Mouse (Mus musculus): ENCODE data around the gene Aebp1. TPM values are rescaled to one million over a fixed set of nuclear protein-coding genes. Genes with fewer than 3 reads are reported as not detected.

The Aebp1 gene
- polyA plus RNA-seq, 1 experiment from 2014 or later: 37.6 TPM

GRCm38 (mm10) chr11:5892151-5892591, 30.4 kb downstream of the Aebp1 start:
- Histone ChIP-seq H3K27ac (ENCODE audit: low read depth) (no peak overlapping the region), H3K4me2 (ENCODE audit: low read length) (no peak overlapping the region), H3K36me3 (ENCODE audit: control insufficient read depth, insufficient read depth, low read length) (no peaks in the 10 kb centered on the region), H3K4me1 (replicated peaks; ENCODE audit: control insufficient read depth, insufficient read depth, low read length) (peaks cover 38% of the 10 kb centered on the region), H3K27me3 (replicated peaks; ENCODE audit: control insufficient read depth, insufficient read depth, low read length) (no peaks in the 10 kb centered on the region), H3K9me3 (ENCODE audit: control insufficient read depth, low read length) (no peaks in the 10 kb centered on the region), H3K9ac (ENCODE audit: low read length) (no peak overlapping the region), H3K4me3 (ENCODE audit: low read depth, low read length) (no peak overlapping the region)
- WGBS: 26% methylated on average over 8 of the region's 8 CpGs
- DNase-seq (ENCODE audit: low spot score) (no peak), ATAC-seq (replicated peaks; ENCODE audit: low FRiP score, low TSS enrichment, low read depth) (peak; percentile 37)

DNA sequence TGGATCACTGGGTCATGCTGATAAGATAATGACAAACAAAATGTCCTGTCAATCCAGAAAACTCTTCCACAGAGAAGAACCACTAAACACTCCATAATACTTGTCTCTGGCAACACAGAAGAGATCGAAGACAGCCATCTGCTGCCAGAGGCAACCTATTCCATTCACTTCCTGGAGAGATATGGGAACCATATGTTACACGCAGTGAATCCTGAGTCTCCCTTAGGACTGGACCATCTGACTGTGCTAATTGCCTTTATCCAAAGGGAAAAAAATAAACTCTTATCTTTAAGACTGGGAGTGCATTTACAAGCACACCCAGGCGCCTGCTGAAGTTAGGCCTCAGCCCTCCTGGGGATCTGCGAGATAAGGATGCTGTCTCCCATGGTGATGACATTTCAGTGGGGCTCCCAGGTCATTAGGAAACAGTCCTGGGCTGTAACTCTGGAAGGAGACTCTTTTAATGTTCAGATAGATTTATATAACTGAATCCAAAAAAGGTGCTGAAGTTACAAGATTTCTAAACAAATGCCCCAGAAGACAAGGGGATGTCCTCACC, 31.1 kb downstream of the Aebp1 start:
- H3K27me3 ChIP-seq (replicated peaks; ENCODE audit: control insufficient read depth, insufficient read depth, low read length): no peaks in the 10 kb centered on the region
- no peak overlapping the region for H3K4me3 ChIP-seq (ENCODE audit: low read depth, low read length)
- no peaks in the 10 kb centered on the region for H3K36me3 ChIP-seq (ENCODE audit: control insufficient read depth, insufficient read depth, low read length)
- WGBS: 32% methylated on average over 4 of the region's 4 CpGs
- H3K27ac ChIP-seq (ENCODE audit: low read depth): no peak overlapping the region; the same call in 1 of the 2 replicates
- H3K9ac ChIP-seq (ENCODE audit: low read length): no peak overlapping the region
- ATAC-seq (replicated peaks; ENCODE audit: low FRiP score, low TSS enrichment, low read depth) (no peak), DNase-seq (ENCODE audit: low spot score) (no peak)
- H3K9me3 ChIP-seq (ENCODE audit: control insufficient read depth, low read length): no peaks in the 10 kb centered on the region
- peaks cover 38% of the 10 kb centered on the region for H3K4me1 ChIP-seq (replicated peaks; ENCODE audit: control insufficient read depth, insufficient read depth, low read length)
- H3K4me2 ChIP-seq (ENCODE audit: low read length): no peak overlapping the region

GRCm38 (mm10) chr11:5893807-5894206, 32.1 kb downstream of the Aebp1 start:
- Histone ChIP-seq H3K36me3 (ENCODE audit: control insufficient read depth, insufficient read depth, low read length) (no peaks in the 10 kb centered on the region), H3K9ac (ENCODE audit: low read length) (no peak overlapping the region), H3K27ac (ENCODE audit: low read depth) (no peak overlapping the region), H3K27me3 (replicated peaks; ENCODE audit: control insufficient read depth, insufficient read depth, low read length) (no peaks in the 10 kb centered on the region; the same call in 1 of the 2 replicates), H3K9me3 (ENCODE audit: control insufficient read depth, low read length) (no peaks in the 10 kb centered on the region), H3K4me2 (ENCODE audit: low read length) (no peak overlapping the region), H3K4me1 (replicated peaks; ENCODE audit: control insufficient read depth, insufficient read depth, low read length) (peaks cover 39% of the 10 kb centered on the region), H3K4me3 (ENCODE audit: low read depth, low read length) (no peak overlapping the region)
- ATAC-seq (replicated peaks; ENCODE audit: low FRiP score, low TSS enrichment, low read depth) (no peak), DNase-seq (ENCODE audit: low spot score) (no peak)
- 75% methylated on average over 6 of the region's 6 CpGs for WGBS

GRCm38 (mm10) chr11:5897230-5897629, 35.5 kb downstream of the Aebp1 start:
- no peaks in the 10 kb centered on the region for H3K36me3 ChIP-seq (ENCODE audit: control insufficient read depth, insufficient read depth, low read length)
- H3K4me3 ChIP-seq (ENCODE audit: low read depth, low read length): no peak overlapping the region
- no peak overlapping the region for H3K27ac ChIP-seq (ENCODE audit: low read depth)
- no peak for DNase-seq (ENCODE audit: low spot score)
- 0 out of 2 replicates have a peak overlapping the region, but pooled peaks have one; percentile 7 for H3K9ac ChIP-seq (ENCODE audit: low read length)
- peaks cover 39% of the 10 kb centered on the region for H3K4me1 ChIP-seq (replicated peaks; ENCODE audit: control insufficient read depth, insufficient read depth, low read length)
- no peaks in the 10 kb centered on the region for H3K9me3 ChIP-seq (ENCODE audit: control insufficient read depth, low read length)
- peak overlapping the region; percentile 11; the same call in 1 of the 2 replicates for H3K4me2 ChIP-seq (ENCODE audit: low read length)
- 21% methylated on average over 16 of the region's 16 CpGs for WGBS
- no peaks in the 10 kb centered on the region; the same call in 1 of the 2 replicates for H3K27me3 ChIP-seq (replicated peaks; ENCODE audit: control insufficient read depth, insufficient read depth, low read length)
- ATAC-seq (replicated peaks; ENCODE audit: low FRiP score, low TSS enrichment, low read depth): no peak

DNA sequence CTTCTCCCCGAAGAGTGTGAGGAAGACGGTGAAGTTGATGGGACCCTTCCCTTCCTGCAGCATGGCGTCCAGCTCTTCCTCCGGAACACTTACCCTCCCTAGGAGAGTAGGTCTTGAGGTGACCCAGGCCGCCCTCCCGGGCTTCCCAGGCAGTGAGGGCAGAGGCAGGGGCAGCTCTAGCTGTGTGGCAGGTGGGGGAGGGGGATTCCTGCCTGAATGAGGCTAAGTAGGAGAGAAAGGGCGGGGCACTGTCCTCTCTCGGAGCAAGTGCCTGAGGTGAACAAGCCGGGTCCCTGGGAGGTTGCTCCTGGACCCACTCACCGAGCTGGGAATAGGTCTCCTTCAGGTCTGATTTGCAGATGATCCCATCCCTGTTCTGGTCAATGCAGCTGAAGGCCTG, 36.1 kb downstream of the Aebp1 start:
- Histone ChIP-seq H3K4me2 (ENCODE audit: low read length) (peak overlapping the region; percentile 11; the same call in 1 of the 2 replicates), H3K4me1 (replicated peaks; ENCODE audit: control insufficient read depth, insufficient read depth, low read length) (peaks cover 38% of the 10 kb centered on the region), H3K27me3 (replicated peaks; ENCODE audit: control insufficient read depth, insufficient read depth, low read length) (no peaks in the 10 kb centered on the region; the same call in 1 of the 2 replicates), H3K36me3 (ENCODE audit: control insufficient read depth, insufficient read depth, low read length) (no peaks in the 10 kb centered on the region), H3K9me3 (ENCODE audit: control insufficient read depth, low read length) (no peaks in the 10 kb centered on the region), H3K27ac (ENCODE audit: low read depth) (no peak overlapping the region), H3K9ac (ENCODE audit: low read length) (no peak overlapping the region), H3K4me3 (ENCODE audit: low read depth, low read length) (no peak overlapping the region)
- ATAC-seq (replicated peaks; ENCODE audit: low FRiP score, low TSS enrichment, low read depth): no peak
- no peak for DNase-seq (ENCODE audit: low spot score)
- WGBS: 24% methylated on average over 10 of the region's 10 CpGs

- no peak within 1 kb of the TSS for H3K9ac ChIP-seq (ENCODE audit: low read length)
- H3K4me2 ChIP-seq (ENCODE audit: low read length): peak within 1 kb of the TSS; percentile 11; the same call in 1 of the 2 replicates
- H3K27ac ChIP-seq (ENCODE audit: low read depth): no peak within 1 kb of the TSS
These were observed 36.8 kb downstream of the Aebp1 start, which contains the start of gene Myl7 for GRCm38 (mm10) chr11:5898531-5898930. Myl7 (minus strand) TSS chr11:5898782.

DNA sequence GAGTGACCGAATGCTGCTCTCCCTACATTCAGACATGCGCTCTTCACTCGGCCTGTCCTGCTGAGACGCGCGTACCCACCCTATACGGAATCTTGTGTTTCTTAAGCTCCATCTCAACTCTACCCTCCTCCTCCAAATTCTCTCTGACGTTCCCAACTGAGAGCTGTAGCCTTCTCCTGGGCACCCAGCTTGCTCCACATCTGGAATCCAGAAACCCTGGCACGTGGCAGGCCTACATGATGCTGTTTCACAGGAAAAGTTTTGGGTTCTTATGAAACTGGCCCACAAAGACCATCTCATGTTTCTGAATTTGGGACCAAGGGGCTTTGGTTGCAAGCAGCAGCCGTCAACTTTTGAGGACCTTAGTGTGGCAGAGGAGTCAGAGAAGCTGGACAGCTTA, 37.5 kb downstream of the Aebp1 start:
- H3K9me3 ChIP-seq (ENCODE audit: control insufficient read depth, low read length): no peaks in the 10 kb centered on the region
- H3K27ac ChIP-seq (ENCODE audit: low read depth): no peak overlapping the region
- H3K4me2 ChIP-seq (ENCODE audit: low read length): no peak overlapping the region
- 92% methylated on average over 10 of the region's 10 CpGs for WGBS
- no peak for ATAC-seq (replicated peaks; ENCODE audit: low FRiP score, low TSS enrichment, low read depth)
- no peaks in the 10 kb centered on the region; the same call in 1 of the 2 replicates for H3K27me3 ChIP-seq (replicated peaks; ENCODE audit: control insufficient read depth, insufficient read depth, low read length)
- H3K9ac ChIP-seq (ENCODE audit: low read length): no peak overlapping the region
- H3K36me3 ChIP-seq (ENCODE audit: control insufficient read depth, insufficient read depth, low read length): no peaks in the 10 kb centered on the region
- no peak for DNase-seq (ENCODE audit: low spot score)
- H3K4me1 ChIP-seq (replicated peaks; ENCODE audit: control insufficient read depth, insufficient read depth, low read length): peaks cover 30% of the 10 kb centered on the region
- no peak overlapping the region for H3K4me3 ChIP-seq (ENCODE audit: low read depth, low read length)

More at GRCm38 (mm10) chr11:5898531-5898930, 36.8 kb downstream of the Aebp1 start, which contains the start of gene Myl7:
- Histone ChIP-seq H3K27me3 (replicated peaks; ENCODE audit: control insufficient read depth, insufficient read depth, low read length) (no peaks in the 10 kb centered on the region; the same call in 1 of the 2 replicates), H3K9me3 (ENCODE audit: control insufficient read depth, low read length) (no peaks in the 10 kb centered on the region), H3K36me3 (ENCODE audit: control insufficient read depth, insufficient read depth, low read length) (no peaks in the 10 kb centered on the region), H3K4me1 (replicated peaks; ENCODE audit: control insufficient read depth, insufficient read depth, low read length) (peaks cover 32% of the 10 kb centered on the region), H3K4me3 (ENCODE audit: low read depth, low read length) (no peak within 1 kb of the TSS)
- DNase-seq (ENCODE audit: low spot score) (no peak), ATAC-seq (replicated peaks; ENCODE audit: low FRiP score, low TSS enrichment, low read depth) (no peak)
- 57% methylated on average over 5 of the region's 5 CpGs for WGBS

GRCm38 (mm10) chr11:5901320-5901719, 39.6 kb downstream of the Aebp1 start:
- DNase-seq (ENCODE audit: low spot score) (no peak), ATAC-seq (replicated peaks; ENCODE audit: low FRiP score, low TSS enrichment, low read depth) (no peak)
- peak overlapping the region; percentile 40 for H3K9ac ChIP-seq (ENCODE audit: low read length)
- H3K9me3 ChIP-seq (ENCODE audit: control insufficient read depth, low read length): no peaks in the 10 kb centered on the region
- H3K36me3 ChIP-seq (ENCODE audit: control insufficient read depth, insufficient read depth, low read length): no peaks in the 10 kb centered on the region
- no peaks in the 10 kb centered on the region; the same call in 1 of the 2 replicates for H3K27me3 ChIP-seq (replicated peaks; ENCODE audit: control insufficient read depth, insufficient read depth, low read length)
- peak overlapping the region; percentile 40 for H3K4me3 ChIP-seq (ENCODE audit: low read depth, low read length)
- H3K27ac ChIP-seq (ENCODE audit: low read depth): peak overlapping the region; percentile 14; the same call in 1 of the 2 replicates
- 20% methylated on average over 3 of the region's 3 CpGs for WGBS
- H3K4me2 ChIP-seq (ENCODE audit: low read length): peak overlapping the region; percentile 67
- H3K4me1 ChIP-seq (replicated peaks; ENCODE audit: control insufficient read depth, insufficient read depth, low read length): peaks cover 30% of the 10 kb centered on the region

- peak; percentile 75 for ATAC-seq (replicated peaks; ENCODE audit: low FRiP score, low TSS enrichment, low read depth)
- Histone ChIP-seq H3K36me3 (ENCODE audit: control insufficient read depth, insufficient read depth, low read length) (no peaks in the 10 kb centered on the region), H3K27me3 (replicated peaks; ENCODE audit: control insufficient read depth, insufficient read depth, low read length) (no peaks in the 10 kb centered on the region; the same call in 1 of the 2 replicates), H3K4me3 (ENCODE audit: low read depth, low read length) (peak overlapping the region; percentile 40), H3K4me1 (replicated peaks; ENCODE audit: control insufficient read depth, insufficient read depth, low read length) (peaks cover 30% of the 10 kb centered on the region), H3K4me2 (ENCODE audit: low read length) (peak overlapping the region; percentile 67), H3K9ac (ENCODE audit: low read length) (peak overlapping the region; percentile 40), H3K9me3 (ENCODE audit: control insufficient read depth, low read length) (no peaks in the 10 kb centered on the region), H3K27ac (ENCODE audit: low read depth) (peak overlapping the region; percentile 14; the same call in 1 of the 2 replicates)
- peak; percentile 83 for DNase-seq (ENCODE audit: low spot score)
- WGBS: under 1% methylated on average over 32 of the region's 32 CpGs
These were observed 40.2 kb downstream of the Aebp1 start for GRCm38 (mm10) chr11:5901950-5902349.

All from intestine, embryonic 14.5 days (tissue).